Mouse (Mus musculus): Measurements from ENCODE around the gene Gm10097.

Gm10097 gene

GRCm38 (mm10) chr10:5083716-5084115 lies 14.7 kb downstream of the Gm10097 start:
- no peak for DNase-seq (ENCODE audit: low read depth, low spot score)

DNA sequence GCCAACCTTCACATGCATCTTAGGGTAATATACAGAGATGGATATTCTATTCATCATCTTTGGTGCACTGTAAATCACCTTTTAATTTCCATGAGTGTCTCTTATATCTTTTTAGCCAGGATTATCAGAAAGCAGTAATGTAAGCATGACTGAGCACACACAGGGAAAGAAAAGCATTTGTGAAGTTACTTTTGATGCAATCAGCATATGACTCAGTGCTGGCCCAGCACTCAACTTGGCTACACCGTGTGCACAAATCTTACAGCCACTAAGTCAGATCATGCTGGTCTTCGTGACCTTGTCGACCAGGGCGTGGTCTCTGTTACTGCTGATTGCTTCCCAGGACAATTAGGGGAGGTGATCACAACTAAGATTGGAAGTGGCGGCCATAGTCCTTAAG lies 16.8 kb downstream of the Gm10097 start:
- no peak for DNase-seq (ENCODE audit: low read depth, low spot score)

DNA sequence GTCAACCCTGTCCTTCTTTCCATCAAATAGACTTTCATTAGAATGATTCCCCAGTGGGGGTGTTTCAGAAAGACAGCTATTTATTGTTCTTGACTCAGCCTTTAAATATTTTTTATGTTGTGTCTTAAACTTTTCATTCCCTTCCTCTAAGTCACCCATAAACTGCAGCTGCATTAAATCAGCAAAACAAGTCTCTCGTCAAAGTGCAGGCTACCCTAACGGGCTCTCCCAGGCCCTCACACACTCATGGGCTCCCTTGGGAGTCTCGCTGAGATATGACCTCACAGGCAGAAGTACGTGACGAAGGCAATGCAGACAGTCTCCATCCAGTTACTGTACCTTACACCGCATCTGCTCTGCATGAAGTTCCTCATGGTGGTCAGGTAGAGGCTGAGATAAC lies 17.3 kb downstream of the Gm10097 start:
- no peak for DNase-seq (ENCODE audit: low read depth, low spot score)

GRCm38 (mm10) chr10:5087336-5087735 lies 18.3 kb downstream of the Gm10097 start:
- no peak for DNase-seq (ENCODE audit: low read depth, low spot score)

GRCm38 (mm10) chr10:5089133-5089532 lies 20.1 kb downstream of the Gm10097 start:
- DNase-seq (ENCODE audit: low read depth, low spot score): no peak

GRCm38 (mm10) chr10:5096996-5097753 lies 28.2 kb downstream of the Gm10097 start:
- peak; percentile 82 for DNase-seq (ENCODE audit: low read depth, low spot score)

- DNase-seq (ENCODE audit: low read depth, low spot score): no peak
Observed at GRCm38 (mm10) chr10:5097754-5098137, 28.8 kb downstream of the Gm10097 start.

DNA sequence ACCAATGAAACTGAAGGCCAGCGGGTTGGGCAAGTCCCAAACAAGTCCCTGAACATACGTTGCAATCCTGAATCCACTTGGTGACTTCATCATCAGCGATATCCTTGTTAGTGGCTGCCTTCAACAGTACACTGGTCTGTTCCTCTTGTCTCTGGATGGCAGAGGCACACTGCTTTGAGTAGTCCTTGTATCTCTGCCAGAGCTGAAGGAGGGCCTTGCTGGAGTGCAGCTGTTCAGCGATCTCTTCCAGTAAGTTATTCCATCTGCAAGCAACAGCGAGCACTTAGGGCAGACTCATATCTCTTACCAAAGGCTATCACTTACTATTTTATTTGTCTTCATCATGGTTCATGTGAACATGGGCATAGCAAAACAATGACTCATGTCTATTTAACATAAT lies 41.8 kb downstream of the Gm10097 start:
- DNase-seq (ENCODE audit: low read depth, low spot score): peak; percentile 56

- no peak for DNase-seq (ENCODE audit: low read depth, low spot score)
Observed at GRCm38 (mm10) chr10:5116155-5116554, 47.2 kb downstream of the Gm10097 start.

- DNase-seq (ENCODE audit: low read depth, low spot score): no peak
Observed at GRCm38 (mm10) chr10:5116720-5117119, 47.7 kb downstream of the Gm10097 start.
